Mouse (Mus musculus) embryonic stem cell, embryonic (primary cell): ENCODE data around the gene Mns1.
"Not testable (repeated sequence)": the region's sequence is repeated elsewhere in the genome, so short reads cannot be mapped to it uniquely, and the experiment has no call there.

Source experiments
- CTCF ChIA-PET, 4 experiments: fragments of 300-600 bp in 2 of 4; fragments of 350-600 bp in 2 of 4; sonication (Branson Sonifier 250); formaldehyde crosslinking; loops; one replicate each; lab custom pipeline; 2022; ENCODE audit warnings: inconsistent platforms in 2 of 4; lab: Charles Lee
- POLR2A ChIA-PET, 4 experiments: fragments of 300-600 bp in 2 of 4; fragments of 350-600 bp in 2 of 4; sonication (Branson Sonifier 250); formaldehyde crosslinking; loops; one replicate each; lab custom pipeline; 2022; ENCODE audit warnings: antibody characterized with exemption in 4 of 4, inconsistent platforms in 1 of 4; lab: Charles Lee

The Mns1 gene

DNA sequence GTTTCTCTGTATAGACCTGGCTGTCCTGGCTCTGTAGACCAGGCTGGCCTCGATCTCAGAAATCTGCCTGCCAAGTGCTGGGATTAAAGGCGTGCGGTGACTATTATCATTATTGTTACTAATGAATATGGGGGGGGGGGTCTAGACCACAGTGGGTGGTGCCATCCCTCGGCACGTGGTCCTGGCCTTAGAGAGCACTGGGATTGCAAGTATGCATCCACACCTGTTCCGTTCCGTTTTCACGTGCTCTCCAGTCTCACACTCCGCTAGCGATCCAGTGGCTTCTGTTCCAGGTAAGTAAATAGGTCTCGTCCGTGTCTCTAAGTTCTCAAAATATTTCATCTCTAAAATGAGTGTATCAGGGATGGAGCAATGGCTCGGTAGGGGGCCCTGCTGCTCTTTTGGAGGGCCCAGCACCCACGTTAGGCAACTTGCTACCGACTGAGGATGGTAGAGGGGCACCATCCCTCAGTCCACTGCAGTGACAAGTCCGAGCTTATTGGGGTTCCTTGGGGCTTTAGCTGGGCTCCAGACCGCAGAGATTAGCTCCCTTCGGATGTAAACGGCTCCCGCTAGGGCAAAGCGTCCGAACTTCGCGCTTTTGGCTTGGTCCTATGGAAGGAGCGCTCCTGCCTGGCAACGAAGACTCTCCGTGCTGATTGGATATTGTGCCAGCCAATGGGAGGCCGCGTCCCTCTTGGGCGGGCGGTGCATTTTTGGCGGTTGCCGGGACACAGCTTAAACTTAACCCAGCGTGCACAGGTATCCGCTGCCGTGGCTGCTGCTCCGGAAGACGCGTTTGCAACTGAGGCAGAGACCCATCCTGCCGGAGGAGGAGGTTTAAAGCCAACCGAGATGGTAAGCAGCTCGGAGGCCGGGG, at the start of gene Mns1:
Gene Mns1, plus strand, starts transcription at position 190 of the 880 bp plus-strand sequence.
- ChIA-PET POLR2A (interaction anchor here (0.5 to 2.2 kb wide), 24 partner anchors 10 to 375 kb away, joined by 3 to 13 read pairs (median 4); no protein-coding TSS in a partner anchor), CTCF (interaction anchor here (0.6 to 2.3 kb wide), 11 partner anchors 8 to 120 kb away, joined by 3 to 19 read pairs (median 3); no protein-coding TSS in a partner anchor)

- ChIA-PET POLR2A (no interaction called here), CTCF (no interaction called here)
Measured at GRCm38 (mm10) chr9:72388934-72389333, 48.9 kb upstream of the Mns1 start.

DNA sequence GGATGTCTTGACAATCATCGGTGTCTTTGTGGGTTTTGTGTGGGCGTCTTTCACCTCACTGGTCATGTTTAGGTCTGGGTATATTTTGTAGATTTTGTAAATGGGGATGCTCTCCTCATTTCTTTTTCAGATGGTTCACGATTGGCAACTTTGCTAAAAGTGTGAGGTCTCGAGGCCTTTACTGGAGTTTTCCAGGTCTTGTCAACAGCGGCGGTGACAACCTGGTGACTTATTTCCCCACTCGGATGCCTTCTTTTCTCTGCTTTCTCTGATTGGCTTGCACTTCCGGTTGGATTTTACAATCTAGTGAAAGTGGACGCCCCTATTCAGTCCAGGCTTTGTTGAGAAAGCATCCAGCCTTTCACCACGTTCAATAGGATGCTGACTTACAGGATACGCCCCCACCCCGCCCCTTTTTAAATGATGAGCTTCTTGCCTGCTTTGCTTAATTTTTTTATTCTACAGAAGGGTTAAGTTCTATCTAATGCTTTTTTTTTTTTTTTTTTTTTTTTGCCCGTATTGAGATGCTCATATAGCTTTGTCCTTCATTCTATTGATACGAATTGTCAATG, 48.3 kb upstream of the Mns1 start:
- CTCF ChIA-PET = interaction anchor here in 1 of 4 experiments (0.9 to 1.0 kb wide), 2 partner anchors 11 to 13 kb away, joined by 3 read pairs; no protein-coding TSS in a partner anchor
- POLR2A ChIA-PET = interaction anchor here in 1 of 4 experiments (0.7 to 1.0 kb wide), 2 partner anchors 9 to 11 kb away, joined by 3 read pairs; no protein-coding TSS in a partner anchor

- ChIA-PET CTCF (interaction anchor here in 1 of 4 experiments (0.9 to 1.0 kb wide), 2 partner anchors 12 kb away, joined by 3 read pairs; no protein-coding TSS in a partner anchor), POLR2A (interaction anchor here in 1 of 4 experiments (0.7 to 1.0 kb wide), 2 partner anchors 8 to 12 kb away, joined by 3 read pairs; no protein-coding TSS in a partner anchor)
Measured at GRCm38 (mm10) chr9:72390321-72391077, 47.3 kb upstream of the Mns1 start.

DNA sequence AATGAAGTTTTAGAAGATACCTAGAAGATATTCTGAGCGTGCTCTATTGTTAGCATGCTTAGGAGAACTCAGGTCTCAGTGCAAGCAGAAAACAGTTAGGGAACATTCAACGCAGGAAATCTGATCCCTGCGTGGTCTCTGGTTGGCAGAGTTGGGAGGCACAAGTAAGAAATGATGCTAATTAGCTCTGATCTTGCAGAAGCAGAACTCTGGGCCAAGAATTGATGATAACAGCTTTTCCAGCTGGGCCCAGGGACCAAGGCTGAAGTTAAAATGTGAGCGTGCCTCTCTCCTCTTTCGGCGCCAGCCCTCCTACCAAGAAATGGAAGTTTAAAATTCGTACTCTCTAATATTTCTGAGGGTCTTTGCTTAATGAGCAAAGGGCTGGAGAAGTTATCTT, 45.1 kb upstream of the Mns1 start:
- CTCF ChIA-PET = interaction anchor here in 2 of 4 experiments (0.9 to 1.3 kb wide), 4 partner anchors 15 to 21 kb away, joined by 3 to 4 read pairs (median 4); no protein-coding TSS in a partner anchor
- POLR2A ChIA-PET = interaction anchor here in 1 of 4 experiments (0.9 to 2.3 kb wide), 3 partner anchors 8 to 32 kb away, joined by 3 to 8 read pairs (median 3); no protein-coding TSS in a partner anchor

- ChIA-PET POLR2A (interaction anchor here in 3 of 4 experiments (0.6 to 2.3 kb wide), 8 partner anchors 9 to 629 kb away, joined by 3 to 10 read pairs (median 3); no protein-coding TSS in a partner anchor), CTCF (interaction anchor here in 2 of 4 experiments (0.9 to 1.3 kb wide), 4 partner anchors 14 to 21 kb away, joined by 3 to 4 read pairs (median 4); no protein-coding TSS in a partner anchor)
Measured at GRCm38 (mm10) chr9:72393238-72393637, 44.6 kb upstream of the Mns1 start.

DNA sequence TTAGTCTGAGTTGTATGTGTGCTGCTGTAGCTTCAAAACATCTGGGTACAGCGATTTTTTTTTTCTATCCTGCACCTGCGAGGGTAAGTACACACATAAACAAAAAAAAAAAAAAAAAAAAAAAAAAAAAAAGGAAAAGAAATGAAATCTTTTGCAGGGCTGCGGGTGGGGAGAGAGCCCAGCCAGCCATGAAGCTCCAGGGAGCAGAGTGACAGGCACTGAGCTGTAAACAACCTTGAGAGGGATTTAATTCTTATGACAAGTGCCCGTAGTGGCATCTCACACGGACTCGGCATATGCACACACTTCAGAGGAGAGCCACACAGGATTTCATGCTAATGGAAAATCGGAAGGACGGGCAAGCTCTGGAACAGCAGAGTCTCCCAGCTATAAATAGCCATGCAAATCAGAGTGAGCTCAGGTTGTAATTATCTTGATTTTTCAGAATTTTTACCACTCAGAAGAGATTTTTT, 43.9 kb upstream of the Mns1 start:
- POLR2A ChIA-PET = interaction anchor here (0.6 to 2.3 kb wide), 12 partner anchors 9 to 910 kb away, joined by 3 to 10 read pairs (median 4); no protein-coding TSS in a partner anchor
- CTCF ChIA-PET = interaction anchor here in 2 of 4 experiments (0.6 to 1.3 kb wide), 4 partner anchors 14 to 1074 kb away, joined by 3 to 4 read pairs (median 4); no protein-coding TSS in a partner anchor

- ChIA-PET POLR2A (interaction anchor here in 1 of 4 experiments (1.3 to 2.3 kb wide), 2 partner anchors 10 to 131 kb away, joined by 5 to 8 read pairs; no protein-coding TSS in a partner anchor), CTCF (interaction anchor here in 2 of 4 experiments (0.6 kb wide), 2 partner anchors 15 to 17 kb away, joined by 4 to 7 read pairs; no protein-coding TSS in a partner anchor)
Measured at GRCm38 (mm10) chr9:72400121-72400520, 37.7 kb upstream of the Mns1 start.

GRCm38 (mm10) chr9:72401769-72402168, 36.0 kb upstream of the Mns1 start:
- POLR2A ChIA-PET = not testable (repeated sequence)
- CTCF ChIA-PET = interaction anchor here in 3 of 4 experiments (0.6 to 1.0 kb wide), 6 partner anchors 12 to 1404 kb away, joined by 3 to 7 read pairs (median 4); no protein-coding TSS in a partner anchor

DNA sequence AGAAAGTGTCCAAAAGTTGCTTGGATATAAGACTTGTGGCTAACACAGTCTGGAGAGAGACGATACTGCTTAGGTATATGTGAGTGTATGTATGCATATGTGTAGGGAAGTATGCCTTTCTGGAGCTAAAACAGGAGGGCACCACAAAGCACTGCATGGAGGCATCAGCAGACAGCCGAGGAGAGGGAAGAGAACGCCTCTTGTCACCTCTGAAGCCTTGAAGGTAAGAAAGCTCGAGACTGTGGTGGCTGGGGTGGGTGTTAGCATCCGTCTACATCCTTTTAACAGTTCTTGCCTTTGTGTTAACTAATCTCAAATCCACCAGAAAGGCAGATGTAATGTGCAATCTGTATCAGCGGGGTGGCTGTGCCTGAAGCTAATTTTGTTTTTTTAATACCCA, 34.4 kb upstream of the Mns1 start:
- ChIA-PET POLR2A (no interaction called here), CTCF (no interaction called here)

DNA sequence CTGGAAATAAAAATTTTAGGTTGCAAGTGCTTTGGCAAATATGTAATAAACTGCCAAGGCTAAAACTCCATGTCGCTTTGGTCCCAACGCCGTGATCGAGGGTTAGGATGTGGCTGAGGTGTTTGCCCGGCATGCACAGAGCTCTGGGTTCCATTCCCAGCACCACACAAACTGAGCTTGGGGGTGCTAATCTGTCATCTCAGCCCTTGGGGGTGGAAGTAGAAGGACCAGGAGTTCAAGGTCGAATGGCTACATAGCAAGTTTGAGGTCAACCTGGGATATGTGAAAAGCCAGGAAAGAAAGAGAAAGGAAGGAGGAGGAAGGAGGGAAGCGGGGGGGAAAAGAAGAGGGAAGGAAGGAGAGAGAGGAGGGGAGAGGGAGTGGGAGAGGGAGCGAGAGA, 33.4 kb upstream of the Mns1 start:
- ChIA-PET CTCF (no interaction called here), POLR2A (interaction anchor here in 1 of 4 experiments (0.5 kb wide), 1 partner anchor 116 kb away, joined by 3 read pairs; no protein-coding TSS in a partner anchor)

GRCm38 (mm10) chr9:72404934-72405333, 32.9 kb upstream of the Mns1 start:
- ChIA-PET POLR2A (interaction anchor here in 1 of 4 experiments (0.5 kb wide), 1 partner anchor 115 kb away, joined by 3 read pairs; no protein-coding TSS in a partner anchor), CTCF (no interaction called here)

DNA sequence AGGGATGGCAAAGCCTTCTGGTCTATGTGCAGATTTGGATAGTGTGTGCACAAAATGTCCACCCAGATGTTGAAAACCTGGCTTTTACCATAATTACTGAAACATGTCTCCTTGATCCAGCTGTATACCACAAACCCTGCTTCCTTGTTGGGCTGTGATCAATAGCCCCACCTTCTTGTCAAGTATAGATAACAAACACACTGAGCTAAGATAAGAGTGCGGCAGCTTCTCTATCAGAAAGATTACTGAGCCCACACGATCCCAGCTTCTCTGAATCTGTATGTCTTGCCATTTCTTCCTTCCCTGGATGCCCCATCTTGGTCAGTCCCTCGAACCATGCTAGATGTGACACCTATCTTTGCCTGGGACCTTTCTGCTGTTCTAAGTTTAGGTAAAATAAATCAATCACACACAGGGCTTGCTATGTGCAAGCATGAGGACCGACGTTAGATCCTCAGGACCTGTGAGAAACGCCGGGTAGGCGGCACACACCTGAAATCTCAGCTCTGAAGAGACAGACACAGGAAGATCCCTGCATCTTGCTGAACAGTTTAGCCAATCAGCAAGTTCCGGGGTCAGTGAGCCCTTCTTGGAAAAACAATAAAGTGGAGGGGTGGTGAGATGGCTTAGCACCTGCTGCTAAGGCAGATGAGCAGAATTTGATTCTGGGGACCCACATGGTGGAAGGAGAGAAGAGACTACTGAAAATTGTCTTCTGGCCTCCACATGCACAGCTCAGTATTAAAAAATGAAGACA, 31.8 kb upstream of the Mns1 start:
- CTCF ChIA-PET = no interaction called here
- POLR2A ChIA-PET = no interaction called here

DNA sequence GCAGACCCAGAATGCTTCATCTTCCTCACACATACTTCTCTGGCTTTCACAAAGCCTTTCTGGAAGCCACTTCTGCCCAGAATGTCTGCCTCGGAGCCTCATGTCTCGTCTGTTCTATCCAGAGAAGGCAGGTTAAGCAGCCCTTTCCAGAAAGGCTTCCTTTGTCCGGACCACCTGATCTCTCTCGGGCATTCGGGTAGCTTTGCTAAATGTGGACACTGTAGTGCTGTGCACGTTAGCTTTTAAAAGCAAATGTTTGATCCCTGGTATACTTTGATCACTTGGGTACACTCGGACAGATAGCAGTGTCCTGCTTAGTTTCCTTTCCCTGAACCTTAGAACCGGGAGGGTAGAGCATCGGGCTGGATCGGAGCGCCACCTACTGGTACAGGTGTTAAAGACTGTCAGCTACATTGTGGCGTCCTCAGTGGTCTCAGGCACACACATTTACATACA, 29.7 kb upstream of the Mns1 start:
- POLR2A ChIA-PET = interaction anchor here in 3 of 4 experiments (0.5 to 1.8 kb wide), 6 partner anchors 12 to 749 kb away, joined by 3 to 4 read pairs (median 3); no protein-coding TSS in a partner anchor
- CTCF ChIA-PET = interaction anchor here (0.6 to 2.2 kb wide), 34 partner anchors 9 to 784 kb away, joined by 3 to 6 read pairs (median 3); partner anchors contain the start of gene Mns1 (in 1 of the 4)

DNA sequence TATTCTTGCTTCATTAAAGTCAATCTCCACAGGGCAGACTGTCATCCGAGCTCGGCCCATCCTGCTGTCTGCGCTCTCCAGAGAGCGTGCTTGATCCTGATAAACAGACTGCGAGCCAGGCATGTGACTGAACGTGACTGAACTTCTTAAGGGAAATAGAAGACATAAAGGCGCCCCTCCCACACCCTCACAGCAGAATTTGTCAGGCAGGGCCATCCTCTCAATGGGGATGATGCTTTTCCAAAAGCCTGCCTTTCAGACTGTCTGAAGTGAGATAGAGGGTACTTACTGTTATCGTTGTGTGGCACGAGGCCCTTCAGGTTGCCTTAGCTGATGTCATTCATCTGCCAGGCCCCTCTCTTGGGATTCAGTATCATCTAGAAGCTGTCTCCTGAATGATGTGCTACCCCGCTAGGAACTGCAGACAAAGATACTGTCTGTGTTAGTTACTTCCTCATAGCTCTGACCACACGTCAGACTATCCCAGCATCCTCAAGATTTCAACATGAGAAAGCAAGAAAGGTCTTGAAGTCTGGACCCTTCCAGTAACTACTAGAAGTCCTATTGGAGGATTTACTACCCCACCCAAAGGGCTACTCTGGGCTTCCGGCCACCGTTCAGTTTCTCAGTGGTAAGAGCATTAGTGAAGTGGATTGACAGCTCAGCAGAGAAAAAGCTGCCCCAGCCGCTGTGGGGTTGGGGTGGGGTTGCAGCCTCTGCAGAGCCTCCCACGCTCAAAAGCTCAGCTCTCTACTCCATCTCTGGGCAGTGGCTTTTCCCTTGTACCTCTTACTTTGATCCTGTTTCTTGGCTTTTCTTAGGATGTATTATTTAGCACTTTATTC, 28.2 kb upstream of the Mns1 start:
- ChIA-PET POLR2A (interaction anchor here in 1 of 4 experiments (0.5 to 2.0 kb wide), 6 partner anchors 10 to 1978 kb away, joined by 3 to 8 read pairs (median 3); no protein-coding TSS in a partner anchor), CTCF (interaction anchor here (0.6 to 2.2 kb wide), 14 partner anchors 12 to 868 kb away, joined by 3 to 6 read pairs (median 4); no protein-coding TSS in a partner anchor)
